Mouse (Mus musculus) ES-Bruce4 (cell line): ENCODE measurements around the gene Cwh43.

ENCODE experiments used
- CTCF ChIP-seq: IDR thresholded peaks from one replicate; pipeline ENCODE4 v1.8.1; 2011; ENCODE audit warnings: low read depth, low read length
- EP300 ChIP-seq: IDR thresholded peaks from 2 replicates; pipeline ENCODE4 v1.6.1; 2011; ENCODE audit warnings: low read depth, low read length; ENCODE audit not compliant: insufficient read depth
- POLR2A ChIP-seq: IDR thresholded peaks from one replicate; pipeline ENCODE4 v1.8.1; 2011; ENCODE audit warnings: low read length; ENCODE audit not compliant: insufficient read depth

GRCm38 (mm10) chr5:73360240-73360639 is 45.6 kb upstream of the Cwh43 start:
- TF ChIP-seq EP300 = no peak
- TF ChIP-seq CTCF = no peak
- TF ChIP-seq POLR2A = no peak
